Mouse (Mus musculus): ENCODE measurements at regions not wholly inside any gene's neighbourhood (a gene's known extent, or its start where the extent isn't known, plus 50 kb on each side); places are given as distances from the start of the nearest gene placed in this dataset.

GRCm38 (mm10) chr3:21423139-21423538 lies 653.3 kb upstream of the Tbl1xr1 start:
- no peaks in the 10 kb centered on the region for H3K27me3 ChIP-seq (ENCODE audit: control insufficient read depth, insufficient read depth, low read depth, low read length)
- no peak overlapping the region for H3K9ac ChIP-seq (ENCODE audit: low read depth, low read length)
- WGBS, result 56% methylated on average over 5 of the region's 5 CpGs
- H3K9me3 ChIP-seq (replicated peaks; ENCODE audit: control insufficient read depth, low read length, poor library complexity, severe bottlenecking), result no peaks in the 10 kb centered on the region
- ATAC-seq, result no peak; the same call in 1 of the 2 replicates
- no peaks in the 10 kb centered on the region for H3K36me3 ChIP-seq (ENCODE audit: control insufficient read depth, insufficient read depth, low read length)
- H3K4me2 ChIP-seq (ENCODE audit: low read length), result no peak overlapping the region
- H3K4me1 ChIP-seq (ENCODE audit: control insufficient read depth, insufficient read depth, low read length), result peaks cover 3% of the 10 kb centered on the region; the same call in 1 of the 2 replicates
- H3K27ac ChIP-seq (ENCODE audit: low read length), result no peak overlapping the region
- H3K4me3 ChIP-seq (ENCODE audit: low read depth, low read length), result no peak overlapping the region

GRCm38 (mm10) chr3:21426538-21426937 lies 649.9 kb upstream of the Tbl1xr1 start:
- Histone ChIP-seq H3K27me3 (ENCODE audit: control insufficient read depth, insufficient read depth, low read depth, low read length) (no peaks in the 10 kb centered on the region), H3K36me3 (ENCODE audit: control insufficient read depth, insufficient read depth, low read length) (no peaks in the 10 kb centered on the region), H3K4me1 (ENCODE audit: control insufficient read depth, insufficient read depth, low read length) (peaks cover 7% of the 10 kb centered on the region), H3K9ac (ENCODE audit: low read depth, low read length) (no peak overlapping the region), H3K9me3 (replicated peaks; ENCODE audit: control insufficient read depth, low read length, poor library complexity, severe bottlenecking) (no peaks in the 10 kb centered on the region), H3K4me3 (ENCODE audit: low read depth, low read length) (no peak overlapping the region), H3K4me2 (ENCODE audit: low read length) (no peak overlapping the region), H3K27ac (ENCODE audit: low read length) (no peak overlapping the region)
- WGBS, result 88% methylated on average over 6 of the region's 6 CpGs
- no peak for ATAC-seq

- no peak overlapping the region for H3K4me2 ChIP-seq (ENCODE audit: low read length)
- ATAC-seq, result no peak
- H3K36me3 ChIP-seq (ENCODE audit: control insufficient read depth, insufficient read depth, low read length), result no peaks in the 10 kb centered on the region
- H3K9me3 ChIP-seq (replicated peaks; ENCODE audit: control insufficient read depth, low read length, poor library complexity, severe bottlenecking), result no peaks in the 10 kb centered on the region
- 54% methylated on average over 6 of the region's 6 CpGs for WGBS
- peaks cover 7% of the 10 kb centered on the region for H3K4me1 ChIP-seq (ENCODE audit: control insufficient read depth, insufficient read depth, low read length)
- H3K27me3 ChIP-seq (ENCODE audit: control insufficient read depth, insufficient read depth, low read depth, low read length), result no peaks in the 10 kb centered on the region
- no peak overlapping the region for H3K9ac ChIP-seq (ENCODE audit: low read depth, low read length)
- no peak overlapping the region for H3K27ac ChIP-seq (ENCODE audit: low read length)
- H3K4me3 ChIP-seq (ENCODE audit: low read depth, low read length), result no peak overlapping the region
These were observed 648.9 kb upstream of the Tbl1xr1 start for GRCm38 (mm10) chr3:21427408-21428031.

- no peak overlapping the region for H3K4me2 ChIP-seq (ENCODE audit: low read length)
- H3K27me3 ChIP-seq (ENCODE audit: control insufficient read depth, insufficient read depth, low read depth, low read length), result no peaks in the 10 kb centered on the region
- no peak for ATAC-seq
- H3K9ac ChIP-seq (ENCODE audit: low read depth, low read length), result no peak overlapping the region
- no peaks in the 10 kb centered on the region for H3K9me3 ChIP-seq (replicated peaks; ENCODE audit: control insufficient read depth, low read length, poor library complexity, severe bottlenecking)
- H3K4me1 ChIP-seq (ENCODE audit: control insufficient read depth, insufficient read depth, low read length), result peaks cover 7% of the 10 kb centered on the region
- H3K36me3 ChIP-seq (ENCODE audit: control insufficient read depth, insufficient read depth, low read length), result no peaks in the 10 kb centered on the region
- no peak overlapping the region for H3K27ac ChIP-seq (ENCODE audit: low read length)
- WGBS, result 35% methylated on average over 2 of the region's 2 CpGs
- no peak overlapping the region for H3K4me3 ChIP-seq (ENCODE audit: low read depth, low read length)
These were observed 648.3 kb upstream of the Tbl1xr1 start for GRCm38 (mm10) chr3:21428120-21428519.

- 27% methylated on average over 4 of the region's 4 CpGs for WGBS
- Histone ChIP-seq H3K27me3 (ENCODE audit: control insufficient read depth, insufficient read depth, low read depth, low read length) (no peaks in the 10 kb centered on the region), H3K9ac (ENCODE audit: low read depth, low read length) (no peak overlapping the region), H3K4me3 (ENCODE audit: low read depth, low read length) (no peak overlapping the region), H3K27ac (ENCODE audit: low read length) (no peak overlapping the region), H3K4me2 (ENCODE audit: low read length) (no peak overlapping the region), H3K9me3 (replicated peaks; ENCODE audit: control insufficient read depth, low read length, poor library complexity, severe bottlenecking) (no peaks in the 10 kb centered on the region), H3K36me3 (ENCODE audit: control insufficient read depth, insufficient read depth, low read length) (no peaks in the 10 kb centered on the region), H3K4me1 (ENCODE audit: control insufficient read depth, insufficient read depth, low read length) (0 out of 2 replicates have a peak, but pooled peaks cover 3% of the 10 kb centered on the region)
- no peak for ATAC-seq
These were observed 612.2 kb upstream of the Tbl1xr1 start for GRCm38 (mm10) chr3:21464245-21464644.

- Histone ChIP-seq H3K4me1 (ENCODE audit: control insufficient read depth, insufficient read depth, low read length) (0 out of 2 replicates have a peak, but pooled peaks cover 3% of the 10 kb centered on the region), H3K27ac (ENCODE audit: low read length) (no peak overlapping the region), H3K4me3 (ENCODE audit: low read depth, low read length) (no peak overlapping the region), H3K4me2 (ENCODE audit: low read length) (no peak overlapping the region), H3K27me3 (ENCODE audit: control insufficient read depth, insufficient read depth, low read depth, low read length) (no peaks in the 10 kb centered on the region), H3K9ac (ENCODE audit: low read depth, low read length) (no peak overlapping the region), H3K36me3 (ENCODE audit: control insufficient read depth, insufficient read depth, low read length) (no peaks in the 10 kb centered on the region), H3K9me3 (replicated peaks; ENCODE audit: control insufficient read depth, low read length, poor library complexity, severe bottlenecking) (no peaks in the 10 kb centered on the region)
- ATAC-seq, result no peak
- WGBS, result 59% methylated on average over 7 of the region's 7 CpGs
These were observed 610.3 kb upstream of the Tbl1xr1 start for GRCm38 (mm10) chr3:21466113-21466645.

GRCm38 (mm10) chr3:21477366-21477765 lies 599.1 kb upstream of the Tbl1xr1 start:
- H3K4me2 ChIP-seq (ENCODE audit: low read length), result no peak overlapping the region
- H3K27ac ChIP-seq (ENCODE audit: low read length), result no peak overlapping the region
- H3K4me1 ChIP-seq (ENCODE audit: control insufficient read depth, insufficient read depth, low read length), result peaks cover 4% of the 10 kb centered on the region; the same call in 1 of the 2 replicates
- no peak overlapping the region for H3K9ac ChIP-seq (ENCODE audit: low read depth, low read length)
- 90% methylated on average over 4 of the region's 4 CpGs for WGBS
- H3K36me3 ChIP-seq (ENCODE audit: control insufficient read depth, insufficient read depth, low read length), result no peaks in the 10 kb centered on the region
- H3K4me3 ChIP-seq (ENCODE audit: low read depth, low read length), result no peak overlapping the region
- H3K27me3 ChIP-seq (ENCODE audit: control insufficient read depth, insufficient read depth, low read depth, low read length), result no peaks in the 10 kb centered on the region
- no peaks in the 10 kb centered on the region for H3K9me3 ChIP-seq (replicated peaks; ENCODE audit: control insufficient read depth, low read length, poor library complexity, severe bottlenecking)
- no peak for ATAC-seq

- Histone ChIP-seq H3K36me3 (ENCODE audit: control insufficient read depth, insufficient read depth, low read length) (no peaks in the 10 kb centered on the region), H3K4me2 (ENCODE audit: low read length) (no peak overlapping the region), H3K27ac (ENCODE audit: low read length) (peak overlapping the region; percentile 47; the same call in 1 of the 2 replicates), H3K9ac (ENCODE audit: low read depth, low read length) (no peak overlapping the region), H3K4me1 (ENCODE audit: control insufficient read depth, insufficient read depth, low read length) (peaks cover 4% of the 10 kb centered on the region; the same call in 1 of the 2 replicates), H3K27me3 (ENCODE audit: control insufficient read depth, insufficient read depth, low read depth, low read length) (no peaks in the 10 kb centered on the region), H3K4me3 (ENCODE audit: low read depth, low read length) (no peak overlapping the region), H3K9me3 (replicated peaks; ENCODE audit: control insufficient read depth, low read length, poor library complexity, severe bottlenecking) (no peaks in the 10 kb centered on the region)
- 25% methylated on average over 5 of the region's 5 CpGs for WGBS
- peak; percentile 87 for ATAC-seq
These were observed 597.2 kb upstream of the Tbl1xr1 start for GRCm38 (mm10) chr3:21479021-21479795.

- Histone ChIP-seq H3K4me1 (ENCODE audit: control insufficient read depth, insufficient read depth, low read length) (peaks cover 4% of the 10 kb centered on the region; the same call in 1 of the 2 replicates), H3K9ac (ENCODE audit: low read depth, low read length) (no peak overlapping the region), H3K9me3 (replicated peaks; ENCODE audit: control insufficient read depth, low read length, poor library complexity, severe bottlenecking) (no peaks in the 10 kb centered on the region), H3K4me3 (ENCODE audit: low read depth, low read length) (no peak overlapping the region), H3K36me3 (ENCODE audit: control insufficient read depth, insufficient read depth, low read length) (no peaks in the 10 kb centered on the region), H3K27me3 (ENCODE audit: control insufficient read depth, insufficient read depth, low read depth, low read length) (no peaks in the 10 kb centered on the region), H3K4me2 (ENCODE audit: low read length) (no peak overlapping the region), H3K27ac (ENCODE audit: low read length) (no peak overlapping the region)
- no peak for ATAC-seq
These were observed 596.6 kb upstream of the Tbl1xr1 start for GRCm38 (mm10) chr3:21479846-21480245.
